Mouse (Mus musculus): ENCODE data around the gene Ift74. TPM values are rescaled to one million over a fixed set of nuclear protein-coding genes. Genes with fewer than 3 reads are reported as not detected.
"Not testable (repeated sequence)": the region's sequence is repeated elsewhere in the genome, so short reads cannot be mapped to it uniquely, and the experiment has no call there.

Gene Ift74
- total and polyA plus RNA-seq, 3 experiments, result 0.59 to 5.3 (median 3.8) TPM

GRCm38 (mm10) chr4:94680662-94681061, 66.4 kb downstream of the Ift74 start:
- WGBS, result 92% methylated on average over 2 of the region's 2 CpGs
- no peak for TF ChIP-seq POLR2A (IDR thresholded peaks at IDR 0.05; ENCODE audit: insufficient read depth, low read depth, low read length)
- TF ChIP-seq CTCF (IDR thresholded peaks at IDR 0.05), result no peak
- no peak for TF ChIP-seq EP300 (IDR thresholded peaks at IDR 0.05; ENCODE audit: insufficient read depth, low read depth, low read length)
- no peaks in the 10 kb centered on the region; the same call in 1 of the 2 replicates for H3K36me3 ChIP-seq (ENCODE audit: control insufficient read depth, insufficient read depth, low read length)
- H3K79me2 ChIP-seq (replicated peaks; ENCODE audit: control insufficient read depth, insufficient read depth, low read length), result no peaks in the 10 kb centered on the region
- no peak overlapping the region for H3K4me3 ChIP-seq
- H3K9ac ChIP-seq (ENCODE audit: low read depth, low read length), result no peak overlapping the region
- peaks cover 1% of the 10 kb centered on the region for H3K4me1 ChIP-seq (ENCODE audit: control insufficient read depth, insufficient read depth, low read length)
- intact Hi-C loops (cut with DNase I), result no loop called here
- no peaks in the 10 kb centered on the region for H3K27me3 ChIP-seq (ENCODE audit: control insufficient read depth, insufficient read depth, low read length)
- DNase-seq, result no peak
- H3K27ac ChIP-seq, result no peak overlapping the region

GRCm38 (mm10) chr4:94681181-94681580, 66.9 kb downstream of the Ift74 start:
- no peak for DNase-seq
- intact Hi-C loops (cut with DNase I), result no loop called here
- 97% methylated on average over 2 of the region's 2 CpGs for WGBS

GRCm38 (mm10) chr4:94682029-94682428, 67.7 kb downstream of the Ift74 start:
- Histone ChIP-seq H3K27ac (no peak overlapping the region; the same call in 1 of the 2 replicates), H3K36me3 (ENCODE audit: control insufficient read depth, insufficient read depth, low read length) (no peaks in the 10 kb centered on the region; the same call in 1 of the 2 replicates), H3K9ac (ENCODE audit: low read depth, low read length) (no peak overlapping the region), H3K27me3 (ENCODE audit: control insufficient read depth, insufficient read depth, low read length) (no peaks in the 10 kb centered on the region), H3K79me2 (replicated peaks; ENCODE audit: control insufficient read depth, insufficient read depth, low read length) (no peaks in the 10 kb centered on the region), H3K4me3 (no peak overlapping the region), H3K4me1 (ENCODE audit: control insufficient read depth, insufficient read depth, low read length) (peaks cover 1% of the 10 kb centered on the region)
- 43% methylated on average over 1 of the region's 1 CpGs for WGBS
- TF ChIP-seq EP300 (IDR thresholded peaks at IDR 0.05; ENCODE audit: insufficient read depth, low read depth, low read length) (no peak), POLR2A (IDR thresholded peaks at IDR 0.05; ENCODE audit: insufficient read depth, low read depth, low read length) (no peak), CTCF (IDR thresholded peaks at IDR 0.05) (no peak)
- DNase-seq, result no peak
- intact Hi-C loops (cut with DNase I), result no loop called here

More at GRCm38 (mm10) chr4:94681181-94681580, 66.9 kb downstream of the Ift74 start:
- no peak for TF ChIP-seq EP300 (IDR thresholded peaks at IDR 0.05; ENCODE audit: insufficient read depth, low read depth, low read length)
- no peak for TF ChIP-seq POLR2A (IDR thresholded peaks at IDR 0.05; ENCODE audit: insufficient read depth, low read depth, low read length)
- TF ChIP-seq CTCF (IDR thresholded peaks at IDR 0.05), result no peak
- H3K27me3 ChIP-seq (ENCODE audit: control insufficient read depth, insufficient read depth, low read length), result no peaks in the 10 kb centered on the region
- no peaks in the 10 kb centered on the region for H3K79me2 ChIP-seq (replicated peaks; ENCODE audit: control insufficient read depth, insufficient read depth, low read length)
- H3K9ac ChIP-seq (ENCODE audit: low read depth, low read length), result no peak overlapping the region
- H3K4me3 ChIP-seq, result no peak overlapping the region
- H3K27ac ChIP-seq, result no peak overlapping the region
- no peaks in the 10 kb centered on the region; the same call in 1 of the 2 replicates for H3K36me3 ChIP-seq (ENCODE audit: control insufficient read depth, insufficient read depth, low read length)
- H3K4me1 ChIP-seq (ENCODE audit: control insufficient read depth, insufficient read depth, low read length), result peaks cover 1% of the 10 kb centered on the region

- no peaks in the 10 kb centered on the region for H3K79me2 ChIP-seq (replicated peaks; ENCODE audit: control insufficient read depth, insufficient read depth, low read length)
- no peaks in the 10 kb centered on the region for H3K27me3 ChIP-seq (ENCODE audit: control insufficient read depth, insufficient read depth, low read length)
- no peak for TF ChIP-seq CTCF (IDR thresholded peaks at IDR 0.05)
- TF ChIP-seq POLR2A (IDR thresholded peaks at IDR 0.05; ENCODE audit: insufficient read depth, low read depth, low read length), result peak; percentile 39; the same call in 1 of the 2 replicates
- 0 out of 2 replicates have a peak, but pooled peaks have one; percentile 60 for TF ChIP-seq EP300 (IDR thresholded peaks at IDR 0.05; ENCODE audit: insufficient read depth, low read depth, low read length)
- H3K4me3 ChIP-seq, result no peak overlapping the region
- 37% methylated on average over 5 of the region's 5 CpGs for WGBS
- peak overlapping the region; percentile 72 for H3K27ac ChIP-seq
- intact Hi-C loops (cut with DNase I), result no loop called here
- peaks cover 1% of the 10 kb centered on the region for H3K4me1 ChIP-seq (ENCODE audit: control insufficient read depth, insufficient read depth, low read length)
- H3K36me3 ChIP-seq (ENCODE audit: control insufficient read depth, insufficient read depth, low read length), result no peaks in the 10 kb centered on the region; the same call in 1 of the 2 replicates
- H3K9ac ChIP-seq (ENCODE audit: low read depth, low read length), result no peak overlapping the region
- peak in 1 of 2 experiments; percentile 18 for DNase-seq
Observed at GRCm38 (mm10) chr4:94683305-94683704, 69.0 kb downstream of the Ift74 start.

- intact Hi-C loops (cut with DNase I); H3K36me3 ChIP-seq (ENCODE audit: control insufficient read depth, insufficient read depth, low read length); DNase-seq; H3K27me3 ChIP-seq (ENCODE audit: control insufficient read depth, insufficient read depth, low read length); H3K9ac ChIP-seq (ENCODE audit: low read depth, low read length); H3K79me2 ChIP-seq (replicated peaks; ENCODE audit: control insufficient read depth, insufficient read depth, low read length); H3K4me1 ChIP-seq (ENCODE audit: control insufficient read depth, insufficient read depth, low read length); H3K4me3 ChIP-seq; H3K27ac ChIP-seq: not testable (repeated sequence)
- WGBS, result 84% methylated on average over 2 of the region's 2 CpGs
Observed at GRCm38 (mm10) chr4:94689804-94690203, 75.5 kb downstream of the Ift74 start.

GRCm38 (mm10) chr4:94691078-94691477, 76.8 kb downstream of the Ift74 start:
- Histone ChIP-seq H3K79me2 (replicated peaks; ENCODE audit: control insufficient read depth, insufficient read depth, low read length) (no peaks in the 10 kb centered on the region), H3K27ac (peak overlapping the region; percentile 32), H3K27me3 (ENCODE audit: control insufficient read depth, insufficient read depth, low read length) (no peaks in the 10 kb centered on the region), H3K4me3 (no peak overlapping the region), H3K36me3 (ENCODE audit: control insufficient read depth, insufficient read depth, low read length) (peaks cover 4% of the 10 kb centered on the region), H3K4me1 (ENCODE audit: control insufficient read depth, insufficient read depth, low read length) (peaks cover 2% of the 10 kb centered on the region), H3K9ac (ENCODE audit: low read depth, low read length) (no peak overlapping the region)
- WGBS, result 34% methylated on average over 4 of the region's 4 CpGs
- no peak for TF ChIP-seq EP300 (IDR thresholded peaks at IDR 0.05; ENCODE audit: insufficient read depth, low read depth, low read length)
- intact Hi-C loops (cut with DNase I), result no loop called here
- DNase-seq, result no peak
